Mouse (Mus musculus): ENCODE results near the gene Smim24. TPM values are rescaled to one million over a fixed set of nuclear protein-coding genes. Genes with fewer than 3 reads are reported as not detected.

The Smim24 gene
- polyA plus RNA-seq, 1 experiment from 2014 or later: 1.4 TPM

DNA sequence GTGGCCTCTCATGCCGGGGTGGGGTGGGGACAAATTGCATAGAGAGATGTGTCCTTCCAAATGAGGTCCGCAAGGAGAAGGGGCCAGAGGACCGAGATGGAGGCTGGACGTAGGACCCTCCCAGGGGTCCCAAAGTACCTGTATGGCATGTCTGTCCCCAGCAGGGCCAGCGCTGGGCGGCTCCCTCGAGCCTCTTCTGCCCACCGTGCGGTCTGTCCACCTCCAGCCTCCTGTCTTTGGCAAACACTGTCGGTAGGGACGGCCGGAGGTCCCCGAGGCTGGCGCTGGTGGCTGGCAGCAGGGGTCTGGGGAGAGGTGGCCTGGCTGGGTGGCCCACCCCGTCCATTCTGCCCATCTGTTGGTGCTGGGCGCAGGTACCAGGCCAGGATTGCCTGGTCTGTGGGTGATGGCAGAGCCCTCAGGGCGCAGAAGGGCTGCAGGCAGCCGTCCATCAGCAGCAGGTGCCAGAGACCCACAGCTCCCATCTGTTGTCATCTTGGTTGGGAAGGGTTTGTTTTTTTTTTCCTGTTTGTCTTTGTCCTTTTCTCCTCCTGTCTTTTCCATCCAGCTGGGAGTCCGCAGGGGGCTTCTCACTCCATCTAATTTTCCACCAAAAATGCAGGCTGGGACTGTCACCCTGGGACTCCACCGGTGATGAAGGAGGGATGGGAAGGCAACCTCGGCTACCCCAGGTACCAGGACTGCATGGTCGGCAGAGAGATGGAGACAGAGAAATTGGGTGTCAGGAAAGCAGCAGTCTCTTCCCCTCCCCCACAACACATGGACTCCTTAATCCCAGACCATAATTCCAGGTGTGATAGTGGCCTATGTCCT is 7.7 kb downstream of the Smim24 start:
- 0 out of 2 replicates have a peak, but pooled peaks cover 3% of the 10 kb centered on the region for H3K27me3 ChIP-seq (replicated peaks)
- WGBS: 51% methylated on average over 22 of the region's 22 CpGs

DNA sequence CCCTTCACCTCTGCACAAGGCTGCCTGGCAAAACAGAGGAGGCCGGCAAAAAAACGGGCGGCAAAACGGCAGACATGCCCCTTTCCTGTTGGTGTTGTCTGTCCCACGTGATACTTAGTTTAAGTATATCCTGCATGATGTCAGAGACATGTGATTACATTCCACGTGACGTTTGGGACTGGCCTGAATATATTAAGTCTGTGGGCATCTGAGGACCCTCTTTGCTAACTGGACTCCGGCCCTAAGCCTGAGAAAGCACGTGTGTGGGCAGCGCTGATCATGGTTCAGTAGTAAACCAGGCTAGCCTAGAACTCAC is 8.3 kb downstream of the Smim24 start:
- peak overlapping the region; percentile 74 for H3K27ac ChIP-seq
- peaks cover 40% of the 10 kb centered on the region for H3K4me1 ChIP-seq
- H3K4me3 ChIP-seq: no peak overlapping the region
- H3K9ac ChIP-seq: no peak overlapping the region
- H3K27me3 ChIP-seq (replicated peaks): peaks cover 7% of the 10 kb centered on the region; the same call in 1 of the 2 replicates
- H3K9me3 ChIP-seq: no peaks in the 10 kb centered on the region
- peaks cover 9% of the 10 kb centered on the region; the same call in 1 of the 2 replicates for H3K36me3 ChIP-seq (replicated peaks)
- H3K4me2 ChIP-seq: 0 out of 2 replicates have a peak overlapping the region, but pooled peaks have one; percentile 24
- ATAC-seq (replicated peaks): 0 out of 2 replicates have a peak, but pooled peaks have one; percentile 1
- 27% methylated on average over 10 of the region's 10 CpGs for WGBS

More for the DNA sequence above, 7.7 kb downstream of the Smim24 start:
- Histone ChIP-seq H3K4me3 (no peak overlapping the region), H3K9ac (no peak overlapping the region), H3K4me2 (peak overlapping the region; percentile 24), H3K36me3 (replicated peaks) (peaks cover 5% of the 10 kb centered on the region; the same call in 1 of the 2 replicates), H3K27ac (peak overlapping the region; percentile 74), H3K4me1 (peaks cover 44% of the 10 kb centered on the region), H3K9me3 (no peaks in the 10 kb centered on the region)
- no peak for ATAC-seq (replicated peaks)

- Histone ChIP-seq H3K9me3 (no peaks in the 10 kb centered on the region), H3K36me3 (replicated peaks) (peaks cover 9% of the 10 kb centered on the region; the same call in 1 of the 2 replicates), H3K27me3 (replicated peaks) (peaks cover 7% of the 10 kb centered on the region; the same call in 1 of the 2 replicates), H3K4me3 (no peak overlapping the region), H3K4me1 (peaks cover 35% of the 10 kb centered on the region), H3K27ac (peak overlapping the region; percentile 74), H3K9ac (no peak overlapping the region), H3K4me2 (peak overlapping the region; percentile 24)
- WGBS: 6% methylated on average over 18 of the region's 18 CpGs
- ATAC-seq (replicated peaks): peak; percentile 59
Measured at GRCm38 (mm10) chr10:81401521-81402226, 8.8 kb downstream of the Smim24 start.

DNA sequence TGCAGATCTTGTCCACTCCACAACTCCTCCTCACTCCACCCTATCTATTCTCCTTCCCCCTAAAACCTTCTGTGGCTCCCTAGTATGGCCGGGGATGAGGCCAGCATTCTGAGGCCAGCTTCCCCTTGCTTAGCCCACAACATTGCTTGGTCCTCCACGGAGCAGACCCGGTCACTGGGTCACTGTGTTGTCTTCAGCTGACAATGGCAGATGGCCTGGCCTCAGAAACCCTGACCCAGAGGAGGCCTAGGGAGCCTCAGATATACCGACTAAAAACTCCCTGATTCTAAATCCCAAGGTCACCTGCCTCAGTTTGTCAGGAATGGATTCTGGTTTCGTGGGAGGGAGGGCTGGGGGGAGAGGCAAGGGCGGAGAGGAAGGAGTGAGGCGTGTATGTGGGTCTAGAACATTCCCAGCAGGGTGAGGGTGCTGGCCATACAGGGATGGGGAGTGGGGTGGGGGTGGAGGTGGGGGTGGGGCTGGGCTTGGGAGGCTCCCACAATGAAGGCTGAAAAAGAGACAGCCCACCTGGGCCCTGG is 9.4 kb downstream of the Smim24 start:
- H3K27me3 ChIP-seq (replicated peaks): peaks cover 7% of the 10 kb centered on the region; the same call in 1 of the 2 replicates
- 10% methylated on average over 7 of the region's 7 CpGs for WGBS
- peak overlapping the region; percentile 24 for H3K4me2 ChIP-seq
- peaks cover 9% of the 10 kb centered on the region; the same call in 1 of the 2 replicates for H3K36me3 ChIP-seq (replicated peaks)
- H3K27ac ChIP-seq: peak overlapping the region; percentile 74
- no peaks in the 10 kb centered on the region for H3K9me3 ChIP-seq
- H3K9ac ChIP-seq: no peak overlapping the region
- no peak overlapping the region for H3K4me3 ChIP-seq
- no peak; the same call in 1 of the 2 replicates for ATAC-seq (replicated peaks)
- peaks cover 40% of the 10 kb centered on the region for H3K4me1 ChIP-seq

DNA sequence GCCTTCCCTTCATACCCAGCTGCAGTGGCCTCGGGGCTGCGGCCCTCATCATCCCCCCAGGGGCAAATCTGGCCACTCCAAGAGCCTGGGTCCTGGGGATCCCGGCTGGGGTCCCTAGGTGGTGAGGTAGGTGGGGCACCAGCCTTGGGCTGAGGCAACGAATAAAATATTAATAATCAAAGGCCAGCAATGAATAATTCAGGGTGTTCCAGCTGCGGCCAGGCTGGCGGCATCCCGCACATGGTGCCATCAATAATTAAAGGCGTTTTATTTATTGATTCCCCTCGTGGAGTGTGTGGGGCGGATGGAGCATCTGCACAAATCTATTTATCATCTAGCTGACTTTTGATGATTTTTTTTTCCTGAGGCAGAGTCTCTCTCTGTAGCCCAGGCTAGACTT is 10.7 kb downstream of the Smim24 start:
- peaks cover 9% of the 10 kb centered on the region; the same call in 1 of the 2 replicates for H3K36me3 ChIP-seq (replicated peaks)
- WGBS: 38% methylated on average over 10 of the region's 10 CpGs

GRCm38 (mm10) chr10:81404082-81404481 is 11.2 kb downstream of the Smim24 start:
- 26% methylated on average over 9 of the region's 9 CpGs for WGBS
- Histone ChIP-seq H3K4me1 (peaks cover 51% of the 10 kb centered on the region), H3K4me3 (no peak overlapping the region), H3K9me3 (no peaks in the 10 kb centered on the region), H3K9ac (no peak overlapping the region), H3K27me3 (replicated peaks) (peaks cover 21% of the 10 kb centered on the region), H3K4me2 (no peak overlapping the region), H3K27ac (no peak overlapping the region), H3K36me3 (replicated peaks) (peaks cover 9% of the 10 kb centered on the region; the same call in 1 of the 2 replicates)
- no peak for ATAC-seq (replicated peaks)

More for the DNA sequence above, 10.7 kb downstream of the Smim24 start:
- peaks cover 16% of the 10 kb centered on the region for H3K27me3 ChIP-seq (replicated peaks)
- H3K4me3 ChIP-seq: no peak overlapping the region
- H3K9me3 ChIP-seq: no peaks in the 10 kb centered on the region
- ATAC-seq (replicated peaks): no peak; the same call in 1 of the 2 replicates
- no peak overlapping the region for H3K4me2 ChIP-seq
- no peak overlapping the region for H3K9ac ChIP-seq
- peaks cover 48% of the 10 kb centered on the region for H3K4me1 ChIP-seq
- peak overlapping the region; percentile 74 for H3K27ac ChIP-seq

- WGBS: 66% methylated on average over 18 of the region's 18 CpGs
- Histone ChIP-seq H3K9me3 (no peaks in the 10 kb centered on the region), H3K4me2 (no peak overlapping the region), H3K36me3 (replicated peaks) (peaks cover 9% of the 10 kb centered on the region; the same call in 1 of the 2 replicates), H3K27me3 (replicated peaks) (peaks cover 21% of the 10 kb centered on the region), H3K9ac (no peak overlapping the region), H3K4me1 (peaks cover 54% of the 10 kb centered on the region), H3K4me3 (no peak overlapping the region), H3K27ac (no peak overlapping the region)
- no peak for ATAC-seq (replicated peaks)
Measured at GRCm38 (mm10) chr10:81404720-81405119, 11.9 kb downstream of the Smim24 start.

GRCm38 (mm10) chr10:81405588-81406201 is 12.8 kb downstream of the Smim24 start:
- H3K27ac ChIP-seq: no peak overlapping the region
- H3K9ac ChIP-seq: no peak overlapping the region
- no peak overlapping the region for H3K4me2 ChIP-seq
- peaks cover 9% of the 10 kb centered on the region; the same call in 1 of the 2 replicates for H3K36me3 ChIP-seq (replicated peaks)
- no peaks in the 10 kb centered on the region for H3K9me3 ChIP-seq
- peaks cover 51% of the 10 kb centered on the region for H3K4me1 ChIP-seq
- ATAC-seq (replicated peaks): no peak
- WGBS: 45% methylated on average over 13 of the region's 13 CpGs
- no peak overlapping the region for H3K4me3 ChIP-seq
- peaks cover 21% of the 10 kb centered on the region for H3K27me3 ChIP-seq (replicated peaks)

- ATAC-seq (replicated peaks): no peak
- Histone ChIP-seq H3K9ac (no peak overlapping the region), H3K27ac (no peak overlapping the region), H3K36me3 (replicated peaks) (peaks cover 9% of the 10 kb centered on the region; the same call in 1 of the 2 replicates), H3K27me3 (replicated peaks) (peaks cover 21% of the 10 kb centered on the region), H3K9me3 (no peaks in the 10 kb centered on the region), H3K4me2 (peak overlapping the region; percentile 31), H3K4me1 (peaks cover 45% of the 10 kb centered on the region), H3K4me3 (0 out of 2 replicates have a peak overlapping the region, but pooled peaks have one; percentile 7)
- WGBS: 32% methylated on average over 24 of the region's 24 CpGs
Measured at GRCm38 (mm10) chr10:81406504-81407440, 13.9 kb downstream of the Smim24 start.

- ATAC-seq (replicated peaks): no peak
Measured at GRCm38 (mm10) chr10:81407539-81408423, 14.9 kb downstream of the Smim24 start.

More at GRCm38 (mm10) chr10:81407539-81408423, 14.9 kb downstream of the Smim24 start:
- Histone ChIP-seq H3K4me1 (peaks cover 44% of the 10 kb centered on the region), H3K4me3 (0 out of 2 replicates have a peak overlapping the region, but pooled peaks have one; percentile 7), H3K9ac (no peak overlapping the region), H3K27ac (no peak overlapping the region), H3K27me3 (replicated peaks) (peaks cover 21% of the 10 kb centered on the region), H3K36me3 (replicated peaks) (peaks cover 9% of the 10 kb centered on the region; the same call in 1 of the 2 replicates), H3K9me3 (no peaks in the 10 kb centered on the region), H3K4me2 (peak overlapping the region; percentile 31)
- WGBS: 31% methylated on average over 31 of the region's 31 CpGs
